Mouse (Mus musculus): ENCODE measurements around the gene Zfp462. TPM values are rescaled to one million over a fixed set of nuclear protein-coding genes. Genes with fewer than 3 reads are reported as not detected.

Zfp462 gene
- polyA plus RNA-seq, 2 experiments: 4.2 to 26.7 TPM

GRCm38 (mm10) chr4:54947991-54948615 is 3.3 kb downstream of the Zfp462 start:
- Histone ChIP-seq H3K4me2 (replicated peaks; ENCODE audit: low read depth, low read length, severe bottlenecking) (peak overlapping the region; percentile 89), H3K4me3 (replicated peaks; ENCODE audit: low read length) (peak overlapping the region; percentile 73), H3K9ac (ENCODE audit: low read depth, low read length, severe bottlenecking) (peak overlapping the region; percentile 87), H3K36me3 (ENCODE audit: control insufficient read depth, insufficient read depth, low read length) (no peaks in the 10 kb centered on the region), H3K27ac (replicated peaks; ENCODE audit: low read depth, low read length) (peak overlapping the region; percentile 88), H3K9me3 (ENCODE audit: control insufficient read depth, low read length) (no peaks in the 10 kb centered on the region), H3K27me3 (ENCODE audit: control insufficient read depth, insufficient read depth, low read length) (no peaks in the 10 kb centered on the region), H3K4me1 (ENCODE audit: control insufficient read depth, insufficient read depth, low read length) (peaks cover 13% of the 10 kb centered on the region)
- 1% methylated on average over 24 of the region's 25 CpGs for WGBS
- no peak for TF ChIP-seq POLR2A (IDR thresholded peaks at IDR 0.05; ENCODE audit: borderline replicate concordance, extremely low read depth, insufficient read depth, insufficient read length)
- ATAC-seq (ENCODE audit: low FRiP score, low read depth): peak; percentile 36; the same call in 1 of the 2 replicates
- peak; percentile 67 for DNase-seq (ENCODE audit: low spot score)

DNA sequence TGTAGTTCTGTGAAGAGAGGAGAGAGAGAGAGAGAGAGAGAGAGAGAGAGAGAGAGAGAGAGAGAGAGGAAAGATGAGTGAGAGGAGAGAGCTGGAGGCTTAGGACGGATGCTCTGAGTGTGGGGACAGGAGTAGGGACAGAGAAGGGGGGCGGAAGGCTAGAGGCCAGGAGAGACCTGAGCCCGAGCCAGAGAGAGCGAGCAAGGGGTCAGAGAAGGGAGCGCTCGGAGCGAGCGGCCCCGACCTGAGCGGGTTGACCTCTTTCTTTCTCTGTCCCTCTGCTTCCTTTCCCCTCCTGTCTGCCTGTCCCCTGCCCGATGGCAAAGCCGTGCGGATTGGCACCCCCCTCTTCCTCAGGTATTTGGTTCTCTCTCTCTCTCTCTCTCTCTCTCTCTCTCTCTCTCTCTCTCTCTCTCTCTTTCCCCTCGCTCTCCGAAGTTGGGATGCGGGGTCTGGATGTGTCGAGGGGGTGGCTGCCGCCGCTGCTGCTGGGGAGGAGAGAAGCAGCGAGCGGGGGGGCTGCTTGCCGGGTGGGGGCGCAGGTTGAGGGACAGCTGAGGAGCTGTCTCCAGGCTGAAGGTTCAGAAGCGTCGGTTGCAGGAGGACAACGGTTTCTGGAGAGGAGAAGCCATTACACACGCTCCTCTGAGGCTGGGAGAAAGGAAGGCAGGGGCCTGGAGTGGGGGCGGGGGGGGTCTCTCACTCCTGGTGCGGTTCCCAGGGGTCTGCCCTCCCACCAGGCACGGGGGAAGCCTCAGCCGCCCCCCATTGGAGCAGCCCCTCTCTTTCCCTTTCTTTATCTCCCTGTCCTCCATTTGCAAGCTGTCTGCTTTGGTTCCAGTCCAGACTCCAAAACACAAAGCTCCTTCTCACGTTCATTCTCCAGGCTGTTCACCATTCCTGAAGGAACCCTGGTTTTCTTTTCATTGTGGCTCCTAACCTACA is 4.0 kb downstream of the Zfp462 start:
- H3K4me2 ChIP-seq (replicated peaks; ENCODE audit: low read depth, low read length, severe bottlenecking): peak overlapping the region; percentile 89
- TF ChIP-seq POLR2A (IDR thresholded peaks at IDR 0.05; ENCODE audit: borderline replicate concordance, extremely low read depth, insufficient read depth, insufficient read length): no peak
- no peaks in the 10 kb centered on the region for H3K9me3 ChIP-seq (ENCODE audit: control insufficient read depth, low read length)
- H3K36me3 ChIP-seq (ENCODE audit: control insufficient read depth, insufficient read depth, low read length): no peaks in the 10 kb centered on the region
- peaks cover 18% of the 10 kb centered on the region for H3K4me1 ChIP-seq (ENCODE audit: control insufficient read depth, insufficient read depth, low read length)
- peak overlapping the region; percentile 87 for H3K9ac ChIP-seq (ENCODE audit: low read depth, low read length, severe bottlenecking)
- WGBS: 2% methylated on average over 15 of the region's 32 CpGs
- H3K27me3 ChIP-seq (ENCODE audit: control insufficient read depth, insufficient read depth, low read length): no peaks in the 10 kb centered on the region
- peak overlapping the region; percentile 88 for H3K27ac ChIP-seq (replicated peaks; ENCODE audit: low read depth, low read length)
- DNase-seq (ENCODE audit: low spot score) (peak; percentile 49), ATAC-seq (ENCODE audit: low FRiP score, low read depth) (peak; percentile 35)
- peak overlapping the region; percentile 73 for H3K4me3 ChIP-seq (replicated peaks; ENCODE audit: low read length)

DNA sequence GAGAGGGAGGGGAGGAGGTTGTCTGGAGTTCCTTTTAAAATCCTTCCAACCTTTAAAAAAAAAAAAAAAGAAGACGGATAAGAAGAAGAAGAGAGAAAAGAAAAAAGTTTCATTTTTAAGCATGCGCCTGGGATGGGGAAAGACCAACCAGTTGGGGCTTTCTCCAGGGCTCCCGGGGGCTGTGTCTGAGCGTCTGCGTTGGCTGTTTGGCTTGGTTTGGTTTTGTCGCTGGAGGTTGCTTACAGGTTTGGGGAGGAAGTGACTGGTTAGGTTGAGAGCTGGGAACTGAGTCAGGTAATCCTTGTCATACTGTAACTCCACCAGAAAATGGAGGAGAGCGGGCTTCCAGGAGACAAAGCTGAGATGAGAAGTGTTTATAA is 4.7 kb downstream of the Zfp462 start:
- H3K9ac ChIP-seq (ENCODE audit: low read depth, low read length, severe bottlenecking): peak overlapping the region; percentile 87
- H3K27ac ChIP-seq (replicated peaks; ENCODE audit: low read depth, low read length): peak overlapping the region; percentile 88
- no peak for ATAC-seq (ENCODE audit: low FRiP score, low read depth)
- WGBS: 9% methylated on average over 7 of the region's 7 CpGs
- DNase-seq (ENCODE audit: low spot score): peak; percentile 42
- no peaks in the 10 kb centered on the region for H3K27me3 ChIP-seq (ENCODE audit: control insufficient read depth, insufficient read depth, low read length)
- peak overlapping the region; percentile 89 for H3K4me2 ChIP-seq (replicated peaks; ENCODE audit: low read depth, low read length, severe bottlenecking)
- peak overlapping the region; percentile 73 for H3K4me3 ChIP-seq (replicated peaks; ENCODE audit: low read length)
- peaks cover 21% of the 10 kb centered on the region for H3K4me1 ChIP-seq (ENCODE audit: control insufficient read depth, insufficient read depth, low read length)
- no peaks in the 10 kb centered on the region for H3K9me3 ChIP-seq (ENCODE audit: control insufficient read depth, low read length)
- 0 out of 2 replicates have a peak, but pooled peaks cover 2% of the 10 kb centered on the region for H3K36me3 ChIP-seq (ENCODE audit: control insufficient read depth, insufficient read depth, low read length)
- no peak for TF ChIP-seq POLR2A (IDR thresholded peaks at IDR 0.05; ENCODE audit: borderline replicate concordance, extremely low read depth, insufficient read depth, insufficient read length)

DNA sequence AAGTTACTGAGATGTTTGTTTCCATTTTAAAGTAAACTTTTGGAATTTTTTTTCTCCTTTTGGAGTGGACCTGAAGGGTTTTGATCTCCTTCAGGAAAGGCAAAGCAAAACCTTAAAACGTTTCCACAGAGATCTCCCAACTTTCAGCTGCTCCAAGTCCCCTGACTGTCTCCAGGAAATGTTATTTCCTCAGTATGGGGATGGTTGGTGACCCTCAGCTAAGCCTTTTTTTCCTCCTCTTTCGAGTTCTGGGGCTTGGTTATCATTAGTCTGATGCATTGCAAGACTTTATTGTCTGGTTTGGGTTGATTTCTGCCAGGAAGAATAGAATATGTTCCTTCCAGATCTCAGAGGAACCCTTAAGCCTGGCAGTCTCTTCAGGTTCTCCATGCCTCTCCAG is 5.3 kb downstream of the Zfp462 start:
- DNase-seq (ENCODE audit: low spot score): no peak
- H3K4me1 ChIP-seq (ENCODE audit: control insufficient read depth, insufficient read depth, low read length): peaks cover 21% of the 10 kb centered on the region
- 0 out of 2 replicates have a peak, but pooled peaks cover 5% of the 10 kb centered on the region for H3K36me3 ChIP-seq (ENCODE audit: control insufficient read depth, insufficient read depth, low read length)
- TF ChIP-seq POLR2A (IDR thresholded peaks at IDR 0.05; ENCODE audit: borderline replicate concordance, extremely low read depth, insufficient read depth, insufficient read length): no peak
- H3K9me3 ChIP-seq (ENCODE audit: control insufficient read depth, low read length): no peaks in the 10 kb centered on the region
- peak overlapping the region; percentile 87 for H3K9ac ChIP-seq (ENCODE audit: low read depth, low read length, severe bottlenecking)
- no peak for ATAC-seq (ENCODE audit: low FRiP score, low read depth)
- H3K4me2 ChIP-seq (replicated peaks; ENCODE audit: low read depth, low read length, severe bottlenecking): peak overlapping the region; percentile 89
- WGBS: 24% methylated on average over 2 of the region's 2 CpGs
- no peaks in the 10 kb centered on the region for H3K27me3 ChIP-seq (ENCODE audit: control insufficient read depth, insufficient read depth, low read length)
- peak overlapping the region; percentile 88; the same call in 1 of the 2 replicates for H3K27ac ChIP-seq (replicated peaks; ENCODE audit: low read depth, low read length)
- peak overlapping the region; percentile 73 for H3K4me3 ChIP-seq (replicated peaks; ENCODE audit: low read length)

DNA sequence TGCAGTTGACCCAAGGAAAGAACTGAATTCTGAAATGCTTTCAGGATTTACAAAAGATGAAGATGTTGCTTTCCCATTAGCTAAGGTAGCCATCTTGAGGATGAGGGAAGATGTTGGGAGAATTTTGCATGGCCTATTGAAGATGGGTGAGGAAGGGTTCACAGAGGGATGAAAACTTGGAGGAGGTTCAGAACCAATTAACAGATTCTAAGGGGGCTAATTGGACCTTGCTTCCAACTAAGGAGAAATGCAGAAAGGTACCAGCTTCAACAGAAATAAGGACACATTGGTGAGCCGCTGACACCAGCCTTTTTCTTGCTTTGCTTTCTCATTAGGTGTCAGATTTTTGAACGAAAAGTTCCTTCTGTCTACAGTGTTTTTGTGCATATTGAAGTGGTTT is 6.0 kb downstream of the Zfp462 start:
- DNase-seq (ENCODE audit: low spot score) (no peak), ATAC-seq (ENCODE audit: low FRiP score, low read depth) (no peak)
- Histone ChIP-seq H3K9ac (ENCODE audit: low read depth, low read length, severe bottlenecking) (no peak overlapping the region), H3K27ac (replicated peaks; ENCODE audit: low read depth, low read length) (no peak overlapping the region), H3K4me1 (ENCODE audit: control insufficient read depth, insufficient read depth, low read length) (peaks cover 21% of the 10 kb centered on the region), H3K4me2 (replicated peaks; ENCODE audit: low read depth, low read length, severe bottlenecking) (no peak overlapping the region; the same call in 1 of the 2 replicates), H3K4me3 (replicated peaks; ENCODE audit: low read length) (no peak overlapping the region), H3K9me3 (ENCODE audit: control insufficient read depth, low read length) (no peaks in the 10 kb centered on the region), H3K36me3 (ENCODE audit: control insufficient read depth, insufficient read depth, low read length) (peaks cover 9% of the 10 kb centered on the region; the same call in 1 of the 2 replicates), H3K27me3 (ENCODE audit: control insufficient read depth, insufficient read depth, low read length) (no peaks in the 10 kb centered on the region)
- WGBS: 87% methylated on average over 2 of the region's 2 CpGs
- TF ChIP-seq POLR2A (IDR thresholded peaks at IDR 0.05; ENCODE audit: borderline replicate concordance, extremely low read depth, insufficient read depth, insufficient read length): no peak

Measured in limb, embryonic 14.5 days (tissue).